Mouse (Mus musculus) testis, postnatal 10 days (tissue): ENCODE data around the gene Pin4.

Experiments
- DNase-seq: peaks from one replicate; pipeline ENCODE4 v3.0.0; 2021; ENCODE audit warnings: low spot score

Gene Pin4

GRCm38 (mm10) chrX:102156618-102157422 is 37.6 kb downstream of the Pin4 start, which contains the start of gene Ercc6l:
Gene Ercc6l, minus strand, starts transcription at chrX:102157091.
- DNase-seq: peak; percentile 93

DNA sequence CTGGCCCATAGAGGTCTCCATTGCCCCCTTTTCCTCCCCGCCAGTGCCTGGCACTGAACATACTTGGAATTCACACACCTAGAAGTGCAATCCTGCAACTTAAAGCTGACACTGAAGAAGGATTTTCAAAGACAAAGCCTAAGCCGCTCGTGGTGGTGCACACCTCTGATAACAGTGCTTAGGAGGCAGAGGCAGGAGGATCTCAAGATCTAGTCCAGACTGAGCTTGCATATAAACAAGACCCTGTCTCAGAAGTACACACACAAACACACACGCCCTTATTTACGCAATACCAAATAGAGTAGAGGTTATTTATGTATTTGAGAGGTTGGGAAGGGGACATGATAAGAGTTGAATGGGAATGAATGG is 38.2 kb downstream of the Pin4 start:
- DNase-seq: no peak

- peak; percentile 49 for DNase-seq
These were observed 40.5 kb downstream of the Pin4 start for GRCm38 (mm10) chrX:102159778-102160177.

DNA sequence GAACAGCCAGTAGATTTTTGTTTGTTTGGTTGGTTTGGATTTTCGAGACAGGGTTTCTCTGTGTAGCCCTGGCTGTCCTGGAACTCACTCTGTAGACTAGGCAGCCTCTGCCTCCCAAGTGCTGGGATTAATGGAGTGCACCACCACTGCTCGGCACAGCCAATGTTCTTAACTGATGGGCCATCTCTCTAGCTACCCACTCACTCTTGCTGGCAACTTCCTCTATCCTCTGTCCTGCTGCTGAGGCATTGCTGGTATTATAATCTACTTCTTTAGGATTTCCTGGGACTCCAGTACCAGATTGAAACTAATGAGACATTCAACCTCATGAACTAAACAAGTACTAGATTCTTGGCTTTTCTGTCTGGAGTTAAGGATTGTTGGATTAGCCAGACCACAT is 41.3 kb downstream of the Pin4 start:
- no peak for DNase-seq

GRCm38 (mm10) chrX:102163096-102163495 is 43.8 kb downstream of the Pin4 start:
- no peak for DNase-seq

- DNase-seq: peak; percentile 66
These were observed 44.3 kb downstream of the Pin4 start for GRCm38 (mm10) chrX:102163529-102163928.

- DNase-seq: no peak
These were observed 47.3 kb downstream of the Pin4 start for GRCm38 (mm10) chrX:102166521-102166920.

DNA sequence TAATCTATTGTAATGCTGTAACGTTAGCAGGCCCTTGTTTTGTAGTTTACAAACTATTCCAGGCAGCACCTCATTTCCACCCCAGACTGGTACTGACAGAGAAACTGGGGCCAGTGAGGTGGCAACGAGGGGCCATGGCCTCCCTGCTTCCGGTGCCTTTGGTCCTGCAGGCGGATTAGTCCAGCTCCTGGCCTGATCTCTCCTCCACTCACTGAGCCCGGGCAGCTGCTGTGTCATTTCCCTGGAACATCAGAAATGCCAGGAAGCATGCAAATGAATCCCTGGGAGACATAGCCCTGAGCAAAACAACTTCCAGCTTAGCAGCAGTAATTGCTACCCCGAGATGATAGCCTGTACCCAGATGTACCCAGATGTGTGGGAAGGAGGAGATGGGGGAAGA is 47.7 kb downstream of the Pin4 start:
- no peak for DNase-seq

- no peak for DNase-seq
These were observed 50.5 kb downstream of the Pin4 start for GRCm38 (mm10) chrX:102169724-102170123.

DNA sequence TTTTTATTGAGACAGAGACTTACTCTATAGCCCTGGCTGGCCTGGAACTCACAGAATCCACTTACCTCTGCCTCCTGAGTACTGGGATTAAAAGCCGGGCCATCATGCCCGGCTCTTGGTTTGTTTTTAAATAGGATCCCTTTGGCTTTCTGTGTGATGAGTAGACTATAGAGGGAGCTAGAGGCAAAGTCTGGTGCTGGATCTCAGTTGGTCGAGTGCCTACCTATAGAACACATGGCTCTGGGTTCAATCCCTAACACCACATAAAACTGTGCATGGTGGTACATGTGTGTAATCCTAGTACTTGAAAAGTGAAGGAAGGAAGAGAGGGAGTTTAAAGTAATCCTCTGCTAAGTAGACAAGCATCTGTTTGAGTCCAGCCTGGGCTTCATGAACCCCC is 50.9 kb downstream of the Pin4 start:
- no peak for DNase-seq

GRCm38 (mm10) chrX:102170900-102171299 is 51.7 kb downstream of the Pin4 start:
- DNase-seq: no peak

DNA sequence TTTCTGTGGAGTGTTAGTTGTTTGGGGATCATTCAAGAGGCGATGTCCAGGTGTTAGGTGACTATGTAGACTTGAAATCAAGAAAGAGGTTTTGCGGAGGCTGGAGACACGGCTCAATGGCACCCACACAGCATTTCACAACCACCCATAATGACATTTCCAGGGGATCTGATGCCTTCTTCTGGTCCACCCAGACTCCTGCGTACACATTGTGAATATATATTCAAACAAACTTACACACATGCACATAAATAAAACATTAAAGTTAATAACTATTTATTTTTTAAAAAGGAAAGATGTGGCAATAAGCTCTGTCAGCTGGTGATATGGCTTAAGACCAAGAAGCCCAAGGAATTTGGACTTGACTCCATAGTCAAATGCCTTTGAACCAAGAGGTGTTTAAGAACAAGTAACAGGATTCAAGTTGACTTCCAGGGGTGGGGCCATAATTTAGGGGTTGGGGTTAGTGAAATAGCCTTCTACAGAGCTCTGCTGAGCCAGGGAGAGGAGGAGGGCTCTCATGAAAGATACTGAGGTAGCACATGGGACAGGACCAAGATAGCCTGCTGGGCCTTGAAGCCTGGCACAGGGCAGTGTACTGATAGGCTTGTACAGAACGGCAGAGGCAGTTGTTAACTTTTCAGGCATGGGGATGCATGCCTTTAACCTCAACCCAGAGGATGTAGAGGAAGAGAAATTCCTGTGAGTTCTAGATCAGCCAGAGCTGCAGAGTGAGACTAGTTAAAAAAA is 56.5 kb downstream of the Pin4 start:
- DNase-seq: no peak
